Mouse (Mus musculus): ENCODE data around the gene Rab7.

Rab7 gene

GRCm38 (mm10) chr6:88044577-88045405 is at the start of gene Rab7:
Gene Rab7, minus strand, starts transcription at chr6:88045270.
- DNase-seq (ENCODE audit: low spot score), result peak; percentile 88

- no peak for DNase-seq (ENCODE audit: low spot score)
Measured at GRCm38 (mm10) chr6:88088971-88089370, 43.9 kb upstream of the Rab7 start.

DNA sequence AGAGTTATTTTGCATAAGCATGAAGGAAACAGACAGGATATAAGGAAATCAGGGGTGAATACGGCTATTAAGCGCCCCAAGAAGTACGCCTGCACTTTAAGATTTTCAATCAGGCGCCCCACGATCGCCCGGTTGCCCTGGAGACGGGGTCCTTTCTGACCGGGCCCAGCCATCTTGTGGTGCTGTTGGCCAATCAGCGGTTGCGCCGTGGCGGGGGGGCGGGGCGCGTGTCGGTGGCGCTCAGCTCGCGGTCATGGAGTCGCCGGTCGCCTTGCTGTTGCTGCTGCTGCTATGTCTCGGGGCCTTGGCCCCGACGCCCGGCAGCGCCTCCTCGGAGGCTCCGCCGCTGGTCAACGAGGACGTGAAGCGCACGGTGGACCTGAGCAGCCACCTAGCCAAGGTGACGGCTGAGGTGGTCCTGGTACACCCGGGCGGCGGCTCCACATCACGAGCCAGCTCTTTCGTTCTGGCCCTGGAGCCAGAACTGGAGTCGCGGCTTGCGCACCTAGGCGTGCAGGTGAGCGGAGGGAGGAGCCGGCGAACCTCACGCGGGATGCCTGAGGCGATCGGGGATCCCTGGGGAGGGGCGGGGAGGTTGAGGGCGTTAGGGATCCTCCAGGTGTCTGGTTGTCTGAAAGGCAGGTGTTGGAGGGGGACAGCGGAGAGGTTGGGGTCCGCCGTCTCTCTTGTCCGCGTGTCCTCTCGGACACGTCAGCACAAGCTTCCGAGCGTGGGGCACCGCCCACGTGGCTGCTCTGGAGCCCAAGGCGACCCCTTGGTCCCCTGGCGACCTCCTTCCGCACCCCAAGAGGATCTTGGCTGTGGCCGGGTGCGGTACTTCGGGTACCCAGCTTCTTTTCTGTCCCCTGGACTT is 39.4 kb upstream of the Rab7 start, which contains the start of gene Rpn1:
Gene Rpn1 (plus strand): TSS at position 205 of the 874 bp plus-strand sequence.
- DNase-seq (ENCODE audit: low spot score), result peak; percentile 97

DNA sequence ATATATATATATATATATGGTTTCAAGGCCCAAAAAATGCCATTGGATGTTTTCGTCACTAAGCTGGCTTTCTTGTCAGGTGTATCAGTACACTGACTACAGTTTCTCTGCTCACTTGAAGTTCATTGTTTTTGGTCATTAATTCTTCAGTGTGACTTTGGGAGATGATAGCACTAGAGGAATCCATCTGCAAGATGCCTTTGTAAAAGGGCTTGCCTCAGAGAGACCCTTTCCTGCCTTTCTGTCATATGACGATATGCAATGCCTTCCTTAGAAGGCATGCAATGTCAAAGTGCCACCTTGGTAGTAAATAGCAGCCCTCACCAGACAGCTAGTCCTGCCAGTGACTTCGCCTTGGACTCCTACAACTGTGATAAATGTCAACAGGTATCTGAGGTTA is 38.6 kb upstream of the Rab7 start:
- no peak for DNase-seq (ENCODE audit: low spot score)

GRCm38 (mm10) chr6:88083095-88083494 is 38.0 kb upstream of the Rab7 start:
- no peak for DNase-seq (ENCODE audit: low spot score)

DNA sequence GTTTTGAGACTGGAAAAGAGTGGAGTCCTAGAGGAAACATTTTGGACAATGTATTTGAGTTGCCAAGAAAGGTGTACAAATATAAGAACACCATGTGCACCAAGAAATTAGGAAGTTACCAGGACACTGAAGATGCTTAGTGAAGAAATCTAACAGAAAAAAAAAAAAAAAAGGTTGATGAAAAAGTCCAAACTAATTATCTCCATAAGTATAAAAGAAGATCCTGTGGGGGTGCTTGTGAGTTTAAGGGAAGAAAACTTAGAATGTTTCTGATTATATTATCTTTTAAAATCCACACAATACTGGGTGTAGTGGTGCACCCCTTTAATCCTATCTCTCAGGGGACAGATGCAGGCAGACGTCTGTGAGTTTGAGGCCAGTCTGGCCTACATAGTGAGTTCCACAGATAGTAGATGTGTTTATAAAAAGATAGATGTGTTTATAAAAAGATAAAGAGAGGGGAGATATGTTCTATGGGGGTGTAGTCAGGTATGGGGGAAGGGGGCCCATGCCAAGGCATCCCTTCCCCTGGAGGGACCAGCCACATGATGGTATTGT is 31.0 kb upstream of the Rab7 start:
- no peak for DNase-seq (ENCODE audit: low spot score)

- peak; percentile 80 for DNase-seq (ENCODE audit: low spot score)
Measured at GRCm38 (mm10) chr6:88074752-88075554, 29.9 kb upstream of the Rab7 start.

GRCm38 (mm10) chr6:88071216-88071615 is 26.1 kb upstream of the Rab7 start:
- DNase-seq (ENCODE audit: low spot score), result no peak

GRCm38 (mm10) chr6:88070468-88070867 is 25.4 kb upstream of the Rab7 start:
- DNase-seq (ENCODE audit: low spot score), result no peak

- DNase-seq (ENCODE audit: low spot score), result no peak
Measured at GRCm38 (mm10) chr6:88068739-88069138, 23.7 kb upstream of the Rab7 start.

GRCm38 (mm10) chr6:88067722-88068121 is 22.7 kb upstream of the Rab7 start:
- no peak for DNase-seq (ENCODE audit: low spot score)

DNA sequence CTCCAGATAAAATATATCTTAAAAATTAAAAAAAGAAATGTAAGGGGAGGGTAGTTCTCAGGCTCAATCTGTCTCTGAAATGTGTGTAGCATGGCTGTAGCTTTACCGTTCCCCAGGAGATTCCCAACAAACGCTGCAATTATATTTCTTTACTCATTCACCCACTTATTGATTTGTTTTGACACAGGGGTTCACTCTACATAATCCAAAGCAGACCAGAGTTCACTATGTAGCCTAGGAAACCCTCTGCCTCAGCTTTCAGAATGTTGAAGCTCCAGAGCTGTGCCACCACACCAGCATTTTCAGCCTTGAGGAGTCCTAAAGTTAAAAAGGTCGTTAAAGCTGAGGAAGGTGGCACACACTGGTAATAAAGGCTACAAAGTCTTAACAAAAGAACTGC is 20.9 kb upstream of the Rab7 start:
- DNase-seq (ENCODE audit: low spot score), result no peak

DNA sequence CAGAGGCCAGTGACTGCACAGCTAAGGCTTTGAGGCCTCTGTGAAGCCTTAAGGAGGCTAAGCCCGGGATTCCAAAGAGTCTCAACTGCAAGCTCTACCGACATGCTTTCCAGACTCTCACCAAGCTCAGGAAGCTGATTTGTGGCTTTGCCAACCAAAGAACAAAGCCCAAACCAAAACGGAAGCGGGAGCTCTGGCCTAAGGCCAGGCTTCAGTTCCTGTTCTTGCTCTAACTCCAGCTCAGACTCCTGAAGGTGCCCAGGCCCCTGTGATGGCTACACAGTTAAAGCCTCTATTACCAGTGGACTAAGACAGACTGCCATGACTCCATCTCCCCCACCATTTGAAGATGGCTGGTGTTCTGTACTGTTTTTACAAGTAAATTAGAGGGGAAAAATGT is 20.0 kb upstream of the Rab7 start:
- no peak for DNase-seq (ENCODE audit: low spot score)

- no peak for DNase-seq (ENCODE audit: low spot score)
Measured at GRCm38 (mm10) chr6:88064072-88064642, 19.1 kb upstream of the Rab7 start.

DNA sequence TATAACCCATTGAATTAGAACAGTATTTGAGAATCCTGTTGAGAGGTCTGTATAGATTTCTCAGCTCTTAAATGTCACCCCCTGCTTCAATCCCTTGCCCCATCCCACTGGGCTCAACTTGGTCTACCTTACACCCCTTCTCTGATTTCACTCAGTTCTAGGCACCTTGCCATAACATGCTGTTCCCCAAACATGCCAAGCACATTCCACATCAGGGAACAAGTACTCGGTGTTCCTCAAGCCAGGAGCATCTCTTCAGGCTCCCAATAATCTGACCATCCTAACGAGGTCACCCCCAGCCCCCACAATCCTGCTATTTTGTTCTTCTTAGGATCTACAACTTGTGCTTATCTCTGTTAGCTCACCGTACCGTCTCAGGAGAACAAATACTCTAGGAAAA is 17.3 kb upstream of the Rab7 start:
- no peak for DNase-seq (ENCODE audit: low spot score)

DNA sequence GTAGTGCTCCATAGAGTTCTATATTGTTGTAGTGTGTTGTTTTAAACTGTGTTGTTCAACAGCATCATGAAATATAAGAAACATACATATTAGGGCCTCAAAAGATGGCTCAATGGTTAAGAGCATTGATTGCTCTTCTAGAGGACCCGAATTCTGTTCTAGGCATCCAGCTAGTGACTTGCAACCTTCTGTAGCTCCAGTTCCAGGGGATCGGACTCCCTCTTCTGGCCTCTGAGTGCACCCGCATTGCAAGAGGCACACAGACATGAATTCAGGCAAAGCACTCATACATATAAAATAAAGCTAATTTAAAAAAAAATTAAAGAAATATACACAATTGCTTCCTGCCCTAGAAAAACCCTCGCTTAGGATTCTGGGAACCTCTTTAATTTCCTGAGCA is 16.3 kb upstream of the Rab7 start:
- DNase-seq (ENCODE audit: low spot score), result no peak

- no peak for DNase-seq (ENCODE audit: low spot score)
Measured at GRCm38 (mm10) chr6:88060602-88061001, 15.5 kb upstream of the Rab7 start.

GRCm38 (mm10) chr6:88059903-88060302 is 14.8 kb upstream of the Rab7 start:
- DNase-seq (ENCODE audit: low spot score), result no peak

DNA sequence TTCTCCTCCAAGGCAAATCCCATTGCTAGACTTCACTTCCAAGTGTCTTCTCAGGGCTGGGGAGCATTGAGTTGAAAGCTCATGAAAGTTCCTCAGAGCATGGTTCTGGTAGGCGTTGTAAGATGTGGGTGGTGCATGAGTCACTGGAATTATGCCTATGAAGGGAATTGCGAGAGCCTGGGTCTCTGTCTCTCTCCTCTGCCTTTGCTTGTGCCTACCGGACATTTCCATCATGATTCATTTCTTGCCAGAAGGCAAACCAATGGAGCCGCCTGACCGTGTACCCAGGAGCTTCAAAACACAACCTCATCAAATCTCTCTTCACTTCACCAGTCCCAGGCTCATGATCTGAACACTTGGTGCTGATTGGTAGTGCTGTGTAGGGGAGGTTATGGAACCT is 11.8 kb upstream of the Rab7 start:
- DNase-seq (ENCODE audit: low spot score), result no peak

DNA sequence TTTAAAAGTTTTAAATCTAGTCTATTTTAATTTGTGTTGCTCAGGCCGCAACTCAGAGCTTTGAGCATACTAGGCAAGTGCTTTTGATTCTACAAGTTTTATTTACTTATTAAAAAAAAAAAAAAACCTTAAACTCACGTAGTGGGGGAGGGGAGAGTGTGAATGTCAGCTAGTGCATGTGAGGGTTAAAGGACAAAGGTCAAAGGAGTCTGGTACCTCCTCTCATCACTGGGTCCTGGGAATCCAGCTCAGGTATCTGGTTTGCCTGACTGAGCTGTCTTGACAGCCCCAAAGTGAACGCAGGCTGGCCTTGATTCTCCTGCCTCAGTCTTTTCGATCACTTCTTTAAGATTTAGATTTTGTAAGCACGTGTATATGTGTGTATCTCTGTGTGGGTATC is 10.6 kb upstream of the Rab7 start:
- no peak for DNase-seq (ENCODE audit: low spot score)

- no peak for DNase-seq (ENCODE audit: low spot score)
Measured at GRCm38 (mm10) chr6:88054081-88054835, 9.2 kb upstream of the Rab7 start.
